Mouse (Mus musculus): ENCODE data around the gene Olfr56.

DNA sequence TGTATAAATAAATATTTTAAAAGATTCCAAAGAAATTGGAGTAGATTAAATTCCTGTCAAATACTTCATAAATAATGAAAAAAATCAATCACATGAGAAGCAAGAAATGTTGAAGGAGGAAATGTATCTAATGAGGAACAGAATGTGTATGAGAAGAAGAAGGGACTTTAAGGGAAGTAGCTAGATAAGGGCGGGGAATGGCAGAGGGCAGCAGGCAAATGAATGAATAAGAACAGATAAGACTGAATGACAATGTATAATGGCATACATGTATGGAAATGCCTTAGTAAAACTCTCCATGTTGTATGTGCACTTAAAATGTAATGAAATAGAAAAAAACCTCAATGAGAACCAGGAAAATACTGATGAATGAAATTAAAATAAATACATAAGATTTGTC is 89.7 kb downstream of the Olfr56 start:
- TF ChIP-seq CTCF (IDR thresholded peaks at IDR 0.05; ENCODE audit: insufficient read depth, low read depth, low read length) = no peak
- TF ChIP-seq POLR2A (IDR thresholded peaks at IDR 0.05; ENCODE audit: insufficient read depth, low read depth, low read length) = no peak
